Mouse (Mus musculus): ENCODE results near the gene Srsf3. TPM values are rescaled to one million over a fixed set of nuclear protein-coding genes. Genes with fewer than 3 reads are reported as not detected.
A peak's percentile ranks its signal among the peaks of the same experiment; 100 is the strongest.
"Not testable (repeated sequence)": the region's sequence is repeated elsewhere in the genome, so short reads cannot be mapped to it uniquely, and the experiment has no call there.

Gene Srsf3
- 100 to 1,000 TPM; 235 to 271 TPM for total RNA-seq (2021)
- long read RNA-seq, experiment 1, full-length matches to known transcripts = 225 of 244 reads
- long read RNA-seq, experiment 1, partial matches to known transcripts = 4 of 244 reads
- long read RNA-seq, experiment 1, other reads (novel, unspliced or antisense) = 15 of 244 reads
- long read RNA-seq, experiment 2, full-length matches to known transcripts = 374 of 440 reads
- long read RNA-seq, experiment 2, partial matches to known transcripts = 52 of 440 reads
- long read RNA-seq, experiment 2, other reads (novel, unspliced or antisense) = 14 of 440 reads

DNA sequence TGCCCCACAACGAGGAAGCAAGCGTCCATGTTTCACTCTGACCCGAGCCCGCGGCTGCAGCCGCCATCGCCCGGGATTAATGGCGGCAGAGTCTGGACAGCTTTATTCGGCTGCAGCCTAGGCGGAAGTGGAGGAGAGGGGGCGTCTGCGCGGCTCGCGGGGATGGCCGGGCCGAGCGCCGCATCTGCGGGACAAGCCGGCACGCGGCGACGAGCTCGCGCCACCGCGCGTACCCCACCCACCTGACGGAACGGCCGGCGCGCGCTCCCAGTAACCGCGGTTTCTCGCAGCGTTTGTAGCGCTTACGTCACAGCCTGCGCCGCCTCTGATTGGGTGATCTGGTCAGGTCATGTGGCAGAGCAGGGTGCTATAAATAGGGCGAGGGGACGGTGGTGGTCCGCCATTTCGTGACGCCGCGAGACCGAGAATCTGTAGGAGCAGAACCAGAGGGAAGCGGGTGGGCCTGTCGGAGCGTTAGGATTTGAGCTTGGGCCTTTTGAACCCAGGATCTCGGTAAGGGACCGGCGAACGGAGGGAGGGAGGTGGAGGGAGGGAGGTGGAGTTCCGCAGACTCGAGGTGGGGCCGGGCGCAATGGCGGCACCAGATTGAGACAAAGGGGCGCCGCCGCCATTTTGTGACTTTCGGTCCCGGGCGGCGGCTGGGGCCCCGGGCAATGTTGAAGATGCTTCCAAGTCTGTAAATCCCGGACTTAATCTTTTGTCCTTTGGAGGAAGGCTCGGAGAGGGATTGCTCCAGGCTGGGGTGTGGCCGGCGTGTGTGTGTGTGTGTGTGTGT lies at the start of gene Srsf3:
Gene Srsf3, plus strand, starts transcription at position 355 of the 796 bp plus-strand sequence.
- peak; percentile 96 to 98 for DNase-seq (ENCODE audit: low spot score in 2 of 2)

DNA sequence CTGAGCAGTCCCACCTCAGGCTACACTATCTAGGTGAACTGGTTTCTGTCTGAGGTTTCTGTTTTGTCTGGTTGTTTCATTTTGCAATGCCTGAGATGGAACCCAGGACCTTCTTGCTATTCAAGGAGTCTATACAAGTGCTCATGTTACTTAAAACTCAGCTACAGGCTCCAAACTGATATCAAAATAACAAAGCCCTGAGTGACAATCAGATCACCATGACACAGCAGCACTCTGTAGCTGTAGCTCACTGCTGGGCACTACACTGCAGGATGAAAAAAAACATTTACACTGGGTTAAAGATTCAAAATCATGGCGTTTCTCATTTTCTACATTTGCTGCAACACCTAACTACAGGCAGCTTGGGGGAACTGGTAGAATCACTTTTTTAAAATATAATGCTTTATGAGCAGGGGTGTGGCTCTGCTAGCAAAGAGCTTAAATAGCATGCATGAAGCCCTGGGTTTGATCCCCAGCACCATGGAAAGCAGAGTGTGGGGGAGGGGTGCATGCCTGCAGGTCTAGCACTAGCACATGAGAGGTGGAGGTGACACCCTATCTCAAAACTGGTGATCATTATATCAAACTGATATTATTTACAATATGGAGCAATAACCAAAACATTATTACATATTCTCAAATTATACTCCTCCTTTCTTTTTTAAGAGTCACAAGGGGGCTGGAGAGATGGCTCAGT lies 47.6 kb upstream of the Srsf3 start:
- no peak for DNase-seq (ENCODE audit: low spot score in 2 of 2)

GRCm38 (mm10) chr17:28986833-28987232 lies 45.6 kb upstream of the Srsf3 start:
- DNase-seq (ENCODE audit: low spot score in 2 of 2) = no peak

DNA sequence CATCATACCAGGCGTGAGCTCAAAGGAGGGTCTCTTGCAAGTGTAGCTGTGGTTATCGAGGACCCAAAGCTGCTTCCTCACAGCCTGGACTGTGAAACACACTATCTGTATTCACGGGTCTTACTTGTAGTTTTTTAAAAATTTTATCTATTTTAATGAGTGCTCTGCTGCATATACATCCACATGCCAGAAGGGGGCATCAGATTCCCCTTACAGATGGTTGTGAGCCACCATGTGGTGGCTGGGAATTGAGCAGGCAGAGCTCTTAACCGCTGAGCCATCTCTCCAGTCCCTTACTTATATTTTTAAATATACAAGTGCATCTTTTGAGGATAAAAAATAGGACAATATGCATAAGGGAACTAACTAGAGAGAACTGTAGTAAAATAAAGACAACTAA lies 44.7 kb upstream of the Srsf3 start:
- no peak for DNase-seq (ENCODE audit: low spot score in 2 of 2)

DNA sequence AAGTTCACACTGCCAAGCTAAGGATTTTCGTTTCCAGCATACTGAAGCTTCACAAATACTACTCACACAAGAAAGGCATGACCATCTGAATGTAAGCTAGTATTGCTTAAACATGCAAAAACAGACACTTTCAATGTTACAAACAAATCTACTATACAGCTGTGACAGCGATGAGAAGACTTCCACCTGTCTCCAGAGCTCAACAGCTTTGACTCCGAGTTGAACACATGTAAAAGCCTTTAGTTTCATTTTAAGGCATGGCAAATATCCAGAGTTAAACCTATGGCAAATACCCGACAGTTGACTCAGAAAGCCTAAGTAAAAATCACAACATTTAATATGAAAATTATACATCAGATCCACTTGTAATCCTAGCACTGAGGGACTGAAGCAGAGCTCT lies 44.1 kb upstream of the Srsf3 start:
- DNase-seq (ENCODE audit: low spot score in 2 of 2) = no peak

DNA sequence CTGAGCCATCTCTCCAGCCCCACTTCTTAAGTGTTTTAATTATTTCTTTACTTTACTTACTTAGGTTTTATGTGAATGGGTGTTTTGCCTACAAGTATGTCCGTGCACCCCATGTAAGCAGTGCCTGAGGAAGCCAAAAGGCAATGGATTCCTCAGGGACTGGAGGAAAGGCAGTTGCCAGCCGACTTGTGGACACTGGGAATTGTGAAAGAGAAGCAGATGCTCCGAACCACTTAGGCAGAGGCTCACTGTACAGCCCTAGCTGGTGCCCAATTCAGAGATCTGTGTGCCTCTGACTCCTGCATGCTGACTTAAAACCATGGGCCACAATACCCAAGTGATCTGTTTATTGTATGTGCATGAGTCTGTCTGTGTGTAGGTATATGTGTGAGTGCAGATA lies 43.4 kb upstream of the Srsf3 start:
- no peak for DNase-seq (ENCODE audit: low spot score in 2 of 2)

DNA sequence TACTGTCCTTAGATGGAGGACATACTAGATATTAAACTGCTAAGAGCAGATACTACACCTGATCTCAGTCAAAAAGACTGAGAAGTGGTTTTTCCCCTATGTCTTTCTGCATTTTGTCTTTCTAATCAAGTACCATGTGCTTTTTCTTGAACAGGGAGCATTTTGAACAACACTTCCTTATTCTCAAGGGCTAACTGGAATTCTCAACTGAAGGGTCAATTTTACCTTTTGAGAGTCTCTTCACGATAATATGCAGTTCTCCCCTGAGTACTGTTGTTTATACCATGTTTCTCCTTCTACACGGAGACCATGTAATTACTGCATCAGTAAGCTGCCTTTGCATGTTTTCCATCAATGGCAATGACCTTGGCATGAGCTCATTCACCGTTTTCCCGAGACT lies 42.4 kb upstream of the Srsf3 start:
- no peak for DNase-seq (ENCODE audit: low spot score in 2 of 2)

DNA sequence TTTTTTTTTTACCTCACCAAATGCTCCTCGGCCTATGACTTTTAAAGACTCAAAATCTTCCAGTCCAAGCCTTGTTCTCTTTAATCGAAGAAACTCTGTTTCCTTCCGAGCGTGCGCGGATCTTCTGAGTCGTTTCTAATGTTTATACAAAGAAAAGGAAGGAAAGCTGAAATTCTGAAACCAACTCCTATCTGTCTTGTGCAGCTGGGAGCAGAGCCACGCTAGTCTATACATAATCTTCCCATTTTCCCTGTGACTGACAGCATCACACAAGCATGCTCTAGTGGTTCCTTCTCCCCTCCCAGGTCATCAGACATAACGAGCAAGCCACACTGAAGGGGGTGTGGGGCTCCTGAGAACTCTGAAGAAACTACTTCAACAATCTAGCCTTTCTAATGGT lies 41.1 kb upstream of the Srsf3 start:
- no peak for DNase-seq (ENCODE audit: low spot score in 2 of 2)

DNA sequence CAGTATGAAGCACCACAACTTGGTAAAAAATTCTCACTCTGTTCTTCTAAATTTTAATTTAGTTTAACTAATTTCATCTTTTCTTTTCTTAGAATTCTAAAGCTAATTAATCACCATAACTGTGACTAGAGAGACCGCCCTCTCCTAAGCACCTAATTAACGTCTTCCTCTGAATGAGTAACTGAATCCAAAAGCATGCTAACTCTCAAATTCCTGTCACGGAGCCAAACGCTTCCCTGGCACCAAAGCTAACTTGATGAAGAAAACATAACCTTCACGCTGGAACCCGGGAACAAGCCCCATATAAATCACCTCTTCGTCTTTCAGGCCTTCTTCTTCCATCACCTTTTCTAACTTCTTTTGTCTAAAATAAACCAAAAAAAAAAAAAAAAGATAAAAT lies 40.3 kb upstream of the Srsf3 start:
- no peak for DNase-seq (ENCODE audit: low spot score in 2 of 2)

DNA sequence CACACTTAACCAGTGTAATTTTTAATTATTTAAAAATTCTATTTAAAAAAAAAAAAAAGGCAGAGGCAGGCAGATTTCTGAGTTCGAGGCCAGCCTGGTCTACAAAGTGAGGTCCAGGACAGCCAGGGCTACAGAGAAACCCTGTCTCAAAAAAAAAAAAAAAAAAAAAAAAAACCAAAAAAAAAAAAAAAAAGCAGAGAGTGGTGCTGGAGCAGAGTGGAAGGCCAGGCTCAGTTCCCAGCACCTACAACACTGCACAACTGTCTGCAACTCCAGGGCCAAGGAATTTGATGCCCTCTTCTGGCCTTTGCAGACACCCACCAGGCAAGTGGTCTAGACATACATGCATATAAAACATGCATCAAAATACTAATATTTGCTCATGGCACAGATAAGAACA lies 39.4 kb upstream of the Srsf3 start:
- DNase-seq (ENCODE audit: low spot score in 2 of 2) = not testable (repeated sequence)

DNA sequence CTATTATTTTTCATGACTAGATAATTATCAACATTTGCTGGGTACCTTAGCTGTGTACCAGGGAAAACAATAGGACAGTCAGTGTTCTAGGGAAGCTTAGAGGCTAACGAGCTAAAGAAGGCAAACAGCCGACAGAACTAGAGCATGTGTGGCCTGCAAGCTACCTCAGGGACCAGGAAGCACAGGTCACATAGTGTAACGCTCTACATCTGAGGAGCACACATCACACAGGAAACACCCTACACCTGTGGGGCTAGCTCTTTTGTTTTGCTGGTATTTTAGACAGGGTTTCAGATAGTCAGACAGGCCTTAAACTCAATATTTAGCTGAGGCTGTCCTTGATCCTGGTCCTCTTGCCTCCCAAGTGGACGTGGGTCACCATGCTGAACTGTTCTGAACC lies 37.8 kb upstream of the Srsf3 start:
- DNase-seq (ENCODE audit: low spot score in 2 of 2) = no peak

GRCm38 (mm10) chr17:29000465-29000864 lies 32.0 kb upstream of the Srsf3 start:
- DNase-seq (ENCODE audit: low spot score in 2 of 2) = no peak

DNA sequence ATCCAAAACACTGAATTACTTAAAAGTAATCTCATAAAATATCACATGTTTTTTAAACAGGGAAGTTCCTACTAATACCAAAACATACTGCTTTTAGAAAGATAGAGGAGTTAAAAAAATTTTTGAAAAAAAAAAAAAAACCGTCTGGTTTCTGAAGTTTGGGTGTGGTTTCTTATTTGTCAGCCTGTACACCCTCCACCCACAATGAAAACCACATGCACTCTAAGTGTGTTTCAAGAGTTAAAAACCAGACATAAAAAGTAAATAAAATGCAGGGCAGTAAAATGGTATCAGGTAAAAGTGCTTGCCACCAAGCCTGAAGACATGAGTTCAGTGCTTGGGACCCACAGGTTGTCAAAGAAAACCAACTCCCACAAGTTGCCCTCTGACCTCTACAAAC lies 28.7 kb upstream of the Srsf3 start:
- DNase-seq (ENCODE audit: low spot score in 2 of 2) = no peak

DNA sequence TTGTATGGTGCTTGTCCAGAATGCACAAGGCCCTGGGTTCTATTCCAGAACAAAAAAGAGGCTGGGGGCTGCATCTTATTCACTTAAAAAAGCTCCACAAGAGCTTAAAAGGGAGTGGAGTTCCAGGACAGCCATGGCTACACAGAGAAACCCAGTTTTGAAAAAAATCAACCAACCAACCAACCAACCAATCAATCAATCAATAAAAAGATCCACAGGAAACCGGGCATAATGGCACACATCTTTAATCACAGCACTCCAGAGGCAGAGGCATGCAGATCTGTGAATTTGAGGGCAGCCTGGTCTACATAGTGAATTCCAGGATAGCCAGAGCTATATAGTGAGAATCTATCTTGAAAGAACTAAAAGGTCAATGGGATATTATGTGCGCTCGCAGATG lies 27.4 kb upstream of the Srsf3 start:
- DNase-seq (ENCODE audit: low spot score in 2 of 2) = no peak

- no peak for DNase-seq (ENCODE audit: low spot score in 2 of 2)
Measured at GRCm38 (mm10) chr17:29006812-29007211, 25.6 kb upstream of the Srsf3 start.

GRCm38 (mm10) chr17:29007243-29007640 lies 25.2 kb upstream of the Srsf3 start:
- DNase-seq (ENCODE audit: low spot score in 2 of 2) = no peak

DNA sequence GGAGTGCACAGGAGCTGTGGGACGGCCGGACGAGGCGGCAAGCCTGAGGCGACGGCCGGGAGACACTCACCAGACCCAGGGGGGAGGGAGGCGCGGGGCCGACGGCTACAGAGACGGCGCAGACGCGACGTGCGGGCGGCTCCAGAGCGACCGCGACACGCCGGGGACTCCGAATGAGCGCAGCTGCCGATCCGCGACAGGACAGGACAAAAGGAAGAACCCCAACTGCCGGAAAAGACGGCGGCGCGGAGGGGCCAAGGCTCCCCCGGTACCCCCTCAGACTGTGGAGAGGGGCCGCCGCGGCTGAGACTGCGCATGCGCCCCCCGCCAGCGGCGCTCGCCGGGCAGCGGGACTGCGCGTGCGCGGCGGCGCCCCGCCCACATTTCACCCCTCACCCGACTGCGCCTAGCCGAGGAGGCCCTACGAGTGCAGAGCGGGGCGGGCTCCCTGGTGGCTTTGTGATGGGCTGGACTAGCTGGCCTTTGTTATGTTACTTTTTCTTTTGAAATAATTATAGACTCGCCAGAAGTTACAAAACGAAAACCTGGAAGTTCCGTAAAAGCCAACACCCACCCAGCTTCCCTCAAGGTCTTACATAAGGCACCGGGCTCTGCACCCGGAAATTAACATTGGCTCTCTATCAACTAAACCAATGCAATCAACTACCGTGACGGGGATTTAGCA lies 24.6 kb upstream of the Srsf3 start, which contains the start of gene Stk38:
Gene Stk38, minus strand, starts transcription at position 355 of the 685 bp plus-strand sequence.
- peak; percentile 87 to 93 for DNase-seq (ENCODE audit: low spot score in 2 of 2)

- DNase-seq (ENCODE audit: low spot score in 2 of 2) = no peak
Measured at GRCm38 (mm10) chr17:29008326-29008650, 24.1 kb upstream of the Srsf3 start.

DNA sequence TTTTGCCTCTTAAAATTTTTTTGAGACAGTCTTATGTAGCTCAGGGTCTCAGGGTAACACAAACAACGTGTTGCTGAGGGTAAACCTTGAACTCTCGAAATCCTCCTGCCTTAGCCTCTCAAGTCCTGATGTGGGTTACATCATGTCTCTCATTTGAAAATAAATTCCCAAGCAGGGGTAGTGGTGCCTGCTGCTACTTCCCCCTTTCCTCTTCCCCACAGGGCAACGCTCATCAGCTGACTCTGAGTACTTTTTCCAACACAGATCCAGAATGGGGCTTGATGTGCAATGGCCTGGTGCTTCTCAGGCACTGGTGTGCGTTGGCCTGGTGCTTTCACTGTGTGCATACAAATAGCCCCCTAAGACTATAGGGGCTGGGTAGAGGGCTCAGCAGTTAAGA lies 23.2 kb upstream of the Srsf3 start:
- no peak for DNase-seq (ENCODE audit: low spot score in 2 of 2)

- no peak for DNase-seq (ENCODE audit: low spot score in 2 of 2)
Measured at GRCm38 (mm10) chr17:29014235-29014634, 18.2 kb upstream of the Srsf3 start.

GRCm38 (mm10) chr17:29015638-29016037 lies 16.8 kb upstream of the Srsf3 start:
- no peak for DNase-seq (ENCODE audit: low spot score in 2 of 2)

GRCm38 (mm10) chr17:29016705-29017104 lies 15.7 kb upstream of the Srsf3 start:
- DNase-seq (ENCODE audit: low spot score in 2 of 2) = no peak

All from adrenal gland, postnatal 4 days (tissue).